Mouse (Mus musculus): ENCODE measurements around the gene Gm9508.
"Not testable (repeated sequence)": the region's sequence is repeated elsewhere in the genome, so short reads cannot be mapped to it uniquely, and the experiment has no call there.

The Gm9508 gene

GRCm38 (mm10) chr10:77697133-77697532 lies at the start of gene Gm9508:
Gm9508 (minus strand) TSS chr10:77697233.
- DNase-seq (ENCODE audit: low spot score): no peak

- not testable (repeated sequence) for DNase-seq (ENCODE audit: low spot score)
Observed at GRCm38 (mm10) chr10:77741924-77742688, 45.1 kb upstream of the Gm9508 start, which contains the start of gene Gm18596. Gm18596 (minus strand) TSS chr10:77742638.

- DNase-seq (ENCODE audit: low spot score): no peak
Observed at GRCm38 (mm10) chr10:77738929-77739328, 41.9 kb upstream of the Gm9508 start.

GRCm38 (mm10) chr10:77735928-77736327 lies 38.9 kb upstream of the Gm9508 start:
- DNase-seq (ENCODE audit: low spot score): no peak

GRCm38 (mm10) chr10:77729241-77729640 lies 32.2 kb upstream of the Gm9508 start:
- no peak for DNase-seq (ENCODE audit: low spot score)

- no peak for DNase-seq (ENCODE audit: low spot score)
Observed at GRCm38 (mm10) chr10:77728280-77728679, 31.2 kb upstream of the Gm9508 start.

GRCm38 (mm10) chr10:77726186-77726585 lies 29.2 kb upstream of the Gm9508 start, which contains the start of gene Gm10100:
Gm10100 (plus strand) TSS chr10:77726486.
- DNase-seq (ENCODE audit: low spot score): no peak

- no peak for DNase-seq (ENCODE audit: low spot score)
Observed at GRCm38 (mm10) chr10:77724855-77725254, 27.8 kb upstream of the Gm9508 start.

- DNase-seq (ENCODE audit: low spot score): not testable (repeated sequence)
Observed at GRCm38 (mm10) chr10:77720299-77720698, 23.3 kb upstream of the Gm9508 start, which contains the start of gene Krtap12-1. Krtap12-1 (plus strand) TSS chr10:77720599.

GRCm38 (mm10) chr10:77715507-77715906 lies 18.5 kb upstream of the Gm9508 start, which contains the start of gene Gm10142:
Gm10142 (plus strand) TSS chr10:77715807.
- no peak for DNase-seq (ENCODE audit: low spot score)

GRCm38 (mm10) chr10:77713734-77714133 lies 16.7 kb upstream of the Gm9508 start:
- no peak for DNase-seq (ENCODE audit: low spot score)

GRCm38 (mm10) chr10:77711157-77711556 lies 14.1 kb upstream of the Gm9508 start, which contains the start of gene Gm10024:
Gm10024 (plus strand) TSS chr10:77711457.
- DNase-seq (ENCODE audit: low spot score): not testable (repeated sequence)

- no peak for DNase-seq (ENCODE audit: low spot score)
Observed at GRCm38 (mm10) chr10:77709831-77710230, 12.8 kb upstream of the Gm9508 start.

GRCm38 (mm10) chr10:77706326-77706725 lies 9.3 kb upstream of the Gm9508 start, which contains the start of gene Gm10272:
Gm10272 (plus strand) TSS chr10:77706626.
- DNase-seq (ENCODE audit: low spot score): no peak

- DNase-seq (ENCODE audit: low spot score): not testable (repeated sequence)
Observed at GRCm38 (mm10) chr10:77690356-77690807, 6.7 kb downstream of the Gm9508 start, which contains the start of gene Gm19402. Gm19402 (minus strand) TSS chr10:77690757.

GRCm38 (mm10) chr10:77687021-77687420 lies 10.0 kb downstream of the Gm9508 start:
- DNase-seq (ENCODE audit: low spot score): no peak

- no peak for DNase-seq (ENCODE audit: low spot score)
Observed at GRCm38 (mm10) chr10:77685895-77686664, 11.0 kb downstream of the Gm9508 start, which contains the start of gene Tspear. Tspear (plus strand) TSS chr10:77686569.

- DNase-seq (ENCODE audit: low spot score): no peak
Observed at GRCm38 (mm10) chr10:77684181-77684580, 12.9 kb downstream of the Gm9508 start.

- DNase-seq (ENCODE audit: low spot score): no peak
Observed at GRCm38 (mm10) chr10:77682994-77683393, 14.0 kb downstream of the Gm9508 start.

- DNase-seq (ENCODE audit: low spot score): no peak
Observed at GRCm38 (mm10) chr10:77677562-77677961, 19.5 kb downstream of the Gm9508 start.

GRCm38 (mm10) chr10:77673765-77674164 lies 23.3 kb downstream of the Gm9508 start:
- DNase-seq (ENCODE audit: low spot score): no peak

GRCm38 (mm10) chr10:77671519-77671918 lies 25.5 kb downstream of the Gm9508 start:
- no peak for DNase-seq (ENCODE audit: low spot score)
